17 mouse cellular contexts compared by ENCODE assay signal in genomic region chr12:82667441-82667840, GRCm38 (mm10).
DNase-seq lines count a peak whose midpoint lies in the region; ATAC-seq lines count a peak whose summit lies in the region.
"Had no signal": no experiment of that assay in that cellular context is flagged by ENCODE, and none has a peak within 500 bp of the region (broad histone marks: within the 10 kb centered on the region; RNA-seq: fewer than 3 reads in every experiment).

No protein-coding gene starts in this region.

- no peak overlapping the region for H3K9ac ChIP-seq in forebrain, embryonic 14.5 days (ENCODE audit: low read length)
- H3K9ac ChIP-seq: embryonic facial prominence, embryonic 15.5 days; kidney, embryonic 15.5 days; limb, embryonic 15.5 days; liver, embryonic 15.5 days; midbrain, embryonic 12.5 days; stomach, embryonic 15.5 days had no signal

- H3K4me3 ChIP-seq in forebrain, embryonic 14.5 days (ENCODE audit: low read depth, low read length) = no peak overlapping the region
- H3K4me3 ChIP-seq: embryonic facial prominence, embryonic 15.5 days; kidney, embryonic 15.5 days; limb, embryonic 15.5 days; liver, embryonic 15.5 days; midbrain, embryonic 12.5 days; stomach, embryonic 15.5 days had no signal

- no peaks in the 10 kb centered on the region for H3K27me3 ChIP-seq in forebrain, embryonic 14.5 days (replicated peaks; ENCODE audit: control insufficient read depth, insufficient read depth, low read length)
- H3K27me3 ChIP-seq: embryonic facial prominence, embryonic 15.5 days; kidney, embryonic 15.5 days; limb, embryonic 15.5 days; liver, embryonic 15.5 days; midbrain, embryonic 12.5 days; stomach, embryonic 15.5 days had no signal

- no peaks in the 10 kb centered on the region for H3K36me3 ChIP-seq in forebrain, embryonic 14.5 days (ENCODE audit: control insufficient read depth, insufficient read depth, low read length)
- H3K36me3 ChIP-seq: embryonic facial prominence, embryonic 15.5 days; kidney, embryonic 15.5 days; limb, embryonic 15.5 days; liver, embryonic 15.5 days; midbrain, embryonic 12.5 days; stomach, embryonic 15.5 days had no signal

- no peak overlapping the region for H3K27ac ChIP-seq in forebrain, embryonic 14.5 days (ENCODE audit: low read depth, low read length)
- H3K27ac ChIP-seq: embryonic facial prominence, embryonic 15.5 days; kidney, embryonic 15.5 days; limb, embryonic 15.5 days; liver, embryonic 15.5 days; midbrain, embryonic 12.5 days; stomach, embryonic 15.5 days had no signal

- H3K4me1 ChIP-seq in forebrain, embryonic 14.5 days (ENCODE audit: control insufficient read depth, insufficient read depth, low read length) = no peaks in the 10 kb centered on the region
- H3K4me1 ChIP-seq: liver, embryonic 15.5 days; midbrain, embryonic 12.5 days had no signal

- no peak overlapping the region for H3K4me2 ChIP-seq in forebrain, embryonic 14.5 days (ENCODE audit: low read length)
- H3K4me2 ChIP-seq: embryonic facial prominence, embryonic 15.5 days; kidney, embryonic 15.5 days; limb, embryonic 15.5 days; liver, embryonic 15.5 days; midbrain, embryonic 12.5 days; stomach, embryonic 15.5 days had no signal

- 84% methylated on average over 3 of the region's 3 CpGs for WGBS in forebrain, embryonic 14.5 days

- no peak for ATAC-seq in forebrain, embryonic 14.5 days
- ATAC-seq: hindbrain, embryonic 16.5 days; intestine, embryonic 16.5 days had no signal

- DNase-seq in heart, postnatal 14 days = peak; percentile 3 to 18
- no peak for DNase-seq in heart, postnatal 25 days (ENCODE audit: low spot score)
- DNase-seq in brain, adult 2 months (ENCODE audit: low read depth, low spot score) = peak; percentile 43
- DNase-seq in cerebellum, adult 11-12 months = peak; percentile 17
- peak; percentile 89 to 91 for DNase-seq in cerebellum, postnatal 14 days
- DNase-seq in kidney, adult 11 months = no peak
- no peak for DNase-seq in forebrain, embryonic 14.5 days (ENCODE audit: low spot score)
- DNase-seq: B cell, adult 2 months; gastrocnemius, postnatal 10 days had no signal

- intact Hi-C loops in heart, postnatal 14 days (cut with DNase I) = no loop called here
- intact Hi-C loops in heart, postnatal 25 days (cut with DNase I) = no loop called here

- no peaks in the 10 kb centered on the region for H3K9me3 ChIP-seq in forebrain, embryonic 14.5 days (replicated peaks; ENCODE audit: control insufficient read depth, low read length)
- H3K9me3 ChIP-seq: embryonic facial prominence, embryonic 15.5 days; kidney, embryonic 15.5 days; limb, embryonic 15.5 days; liver, embryonic 15.5 days; midbrain, embryonic 12.5 days; stomach, embryonic 15.5 days had no signal

Comparison
In these comparisons a context has a peak if more than half of its experiments do, and no peak if none do; other contexts are left out.
1. DNase-seq: peak in heart, postnatal 14 days (2 of 2), brain, adult 2 months (single experiment), cerebellum, adult 11-12 months (single experiment) and cerebellum, postnatal 14 days (2 of 2); none in heart, postnatal 25 days (single experiment), kidney, adult 11 months (single experiment) and forebrain, embryonic 14.5 days (single experiment).